Mouse (Mus musculus) kidney, postnatal 14 days (tissue): ENCODE measurements around the gene Gm17651.

ENCODE experiments used
- DNase-seq: peaks from one replicate; pipeline ENCODE4 v3.0.0; 2022; ENCODE audit warnings: mixed read lengths

The Gm17651 gene

GRCm38 (mm10) chr3:97627893-97628292 lies 46.6 kb downstream of the Gm17651 start:
- DNase-seq = no peak

GRCm38 (mm10) chr3:97624611-97625010 lies 49.9 kb downstream of the Gm17651 start:
- DNase-seq = no peak
